Mouse (Mus musculus): Measurements from ENCODE around the gene Fkbp5.

- TF ChIP-seq CTCF (IDR thresholded peaks at IDR 0.05; ENCODE audit: control insufficient read depth, insufficient read depth, low read length) (no peak), POLR2A (IDR thresholded peaks at IDR 0.05; ENCODE audit: borderline replicate concordance, control insufficient read depth, low read depth, low read length) (no peak)
Measured at GRCm38 (mm10) chr17:28375592-28376061, 141.7 kb downstream of the Fkbp5 start.
